Mouse (Mus musculus) lung, adult 2 months (tissue): Measurements from ENCODE around the gene Rpn2. TPM values are rescaled to one million over a fixed set of nuclear protein-coding genes. Genes with fewer than 3 reads are reported as not detected.

Source experiments
- DNase-seq: peaks from one replicate; pipeline ENCODE4 v3.0.0; 2022
- H3K4me1 ChIP-seq: fragments of 200-500 bp; 2 replicates; pipeline ENCODE4 v1.6.1; 2011; ENCODE audit warnings: low read length; ENCODE audit not compliant: control insufficient read depth, insufficient read depth
- H3K4me3 ChIP-seq: fragments of 200-500 bp; replicated peaks from 2 replicates; pipeline ENCODE3; 2011; ENCODE audit warnings: low read depth, mild to moderate bottlenecking, control low read depth, low read length; ENCODE audit errors: extremely low read depth
- CTCF ChIP-seq: fragments of 200-500 bp; IDR thresholded peaks from 2 replicates; pipeline ENCODE4 v1.5.1; 2011; ENCODE audit warnings: mild to moderate bottlenecking, low read length, control low read depth; ENCODE audit not compliant: insufficient read depth
- POLR2A ChIP-seq: fragments of 200-500 bp; IDR thresholded peaks from 2 replicates; pipeline ENCODE4 v1.6.1; 2011; ENCODE audit warnings: low read depth, mild to moderate bottlenecking, control low read depth, low read length, borderline replicate concordance; ENCODE audit errors: extremely low read depth
- WGBS: fragments of 180-500 bp; shearing (Covaris S2); methylation state at CpG from one replicate; pipeline ENCODE4 v1.1.7; 2018; 5-methylcytosine and 5-hydroxymethylcytosine counted together
- polyA plus RNA-seq: library from polyadenylated mRNA; depleted of rRNA; stranded (reverse); fragments of >200 nt; gene quantifications from 2 replicates; pipeline ENCODE4 v1.2.3, GENCODE M21; 2012

Rpn2 gene
- polyA plus RNA-seq, 1 experiment, result 205 TPM

DNA sequence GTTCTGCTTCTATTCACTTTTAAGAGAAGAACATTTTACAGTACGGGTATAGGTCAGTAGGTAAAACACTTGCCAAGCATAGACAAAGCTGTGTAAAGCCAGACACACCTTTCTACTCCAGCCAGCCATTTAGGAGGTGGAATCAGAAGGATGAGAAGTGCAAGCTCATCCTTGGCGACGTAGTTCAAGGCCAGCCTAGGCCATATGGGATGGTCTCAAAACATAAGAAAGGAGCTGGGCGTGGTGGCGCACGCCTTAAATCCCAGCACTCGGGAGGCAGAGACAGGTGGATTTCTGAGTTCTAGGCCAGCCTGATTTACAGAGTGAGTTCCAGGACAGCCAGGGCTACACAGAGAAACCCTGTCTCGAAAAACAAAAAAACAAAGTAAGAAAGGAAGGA lies 30.8 kb downstream of the Rpn2 start:
- H3K4me1 ChIP-seq, result no peaks in the 10 kb centered on the region; the same call in none of the 2 replicates
- DNase-seq, result no peak
- 96% methylated on average over 8 of the region's 8 CpGs for WGBS
- no peak overlapping the region for H3K4me3 ChIP-seq
- no peak for TF ChIP-seq POLR2A
- no peak for TF ChIP-seq CTCF

DNA sequence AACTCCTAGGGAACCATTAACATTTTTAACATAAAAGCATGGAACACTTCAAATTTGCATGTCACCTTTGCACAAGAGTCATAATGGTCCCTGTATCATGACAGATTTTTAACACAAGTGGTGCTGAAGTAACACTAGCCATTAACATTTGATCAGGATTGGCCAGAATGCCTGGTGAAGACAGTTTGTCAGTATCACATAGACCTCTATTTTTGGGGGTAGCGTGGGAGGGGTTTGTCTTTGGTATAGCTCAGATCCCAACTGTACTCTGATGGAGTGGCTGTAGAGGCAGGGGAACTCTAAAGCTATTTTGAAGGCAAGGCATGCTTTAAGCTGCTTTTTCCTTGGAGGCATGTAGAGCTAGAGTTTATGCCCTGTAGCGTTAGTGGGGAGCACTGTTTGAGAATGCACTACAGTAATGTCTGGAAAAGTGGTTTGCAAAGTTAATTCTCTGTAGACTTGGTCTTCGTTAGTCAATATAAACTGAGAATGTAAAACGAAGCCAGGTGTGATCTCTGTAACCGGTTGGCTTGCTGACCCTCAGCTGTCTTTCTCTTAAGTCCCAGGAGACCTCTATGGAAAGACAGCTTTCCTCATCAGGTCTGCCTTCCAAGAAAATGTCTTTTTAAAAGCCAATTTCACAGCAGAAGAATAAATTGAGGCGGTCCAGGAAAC lies 32.3 kb downstream of the Rpn2 start:
- H3K4me3 ChIP-seq, result no peak overlapping the region
- 82% methylated on average over 6 of the region's 6 CpGs for WGBS
- TF ChIP-seq CTCF (no peak), POLR2A (no peak)

DNA sequence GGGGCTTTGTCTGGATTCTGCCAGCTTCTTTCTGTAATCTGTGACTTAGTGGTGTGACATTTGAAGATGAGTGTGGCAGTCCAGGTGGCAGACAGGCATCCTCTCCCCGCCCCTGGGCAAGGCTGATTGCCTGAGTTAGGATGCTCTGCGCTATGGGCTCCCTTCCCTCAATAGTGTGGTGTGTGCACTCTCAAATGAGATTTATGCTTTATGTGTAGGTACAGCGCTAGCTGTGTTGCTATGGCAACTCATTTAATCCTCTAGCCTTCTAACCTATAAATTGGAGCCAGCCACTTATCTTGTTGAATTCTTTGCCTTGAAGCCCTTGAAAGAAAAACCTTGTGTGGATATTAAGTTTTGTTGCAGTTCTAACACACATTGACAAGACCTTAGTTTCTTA lies 34.9 kb downstream of the Rpn2 start:
- 90% methylated on average over 3 of the region's 3 CpGs for WGBS
- DNase-seq, result no peak
- Histone ChIP-seq H3K4me3 (no peak overlapping the region), H3K4me1 (0 out of 2 replicates have a peak, but pooled peaks cover 2% of the 10 kb centered on the region)
- TF ChIP-seq CTCF, result no peak
- TF ChIP-seq POLR2A, result no peak

More for the DNA sequence above, 32.3 kb downstream of the Rpn2 start:
- H3K4me1 ChIP-seq, result no peaks in the 10 kb centered on the region; the same call in 1 of the 2 replicates
- no peak for DNase-seq

DNA sequence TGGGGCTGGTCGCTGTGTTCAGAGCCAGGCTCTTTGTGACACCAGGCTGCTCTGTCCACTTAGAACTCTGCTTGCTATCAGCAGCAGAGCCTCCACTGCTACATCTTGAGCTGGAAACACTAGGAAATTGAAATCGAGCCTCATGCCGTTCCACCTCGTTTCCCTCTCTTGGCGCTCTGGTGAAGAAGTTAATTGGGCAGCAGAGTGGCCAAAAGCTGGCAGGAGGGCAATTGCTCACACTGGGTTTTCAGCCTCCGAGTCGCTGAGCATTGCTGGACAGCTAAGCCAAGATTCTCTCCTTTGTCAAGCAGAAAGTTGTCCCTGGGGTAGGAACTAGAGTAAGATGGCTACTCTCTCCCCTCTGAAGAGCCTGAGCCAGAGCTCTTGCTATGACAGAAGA lies 35.5 kb downstream of the Rpn2 start:
- Histone ChIP-seq H3K4me3 (no peak overlapping the region), H3K4me1 (0 out of 2 replicates have a peak, but pooled peaks cover 2% of the 10 kb centered on the region)
- no peak for DNase-seq
- 81% methylated on average over 7 of the region's 7 CpGs for WGBS
- TF ChIP-seq CTCF (no peak), POLR2A (no peak)

DNA sequence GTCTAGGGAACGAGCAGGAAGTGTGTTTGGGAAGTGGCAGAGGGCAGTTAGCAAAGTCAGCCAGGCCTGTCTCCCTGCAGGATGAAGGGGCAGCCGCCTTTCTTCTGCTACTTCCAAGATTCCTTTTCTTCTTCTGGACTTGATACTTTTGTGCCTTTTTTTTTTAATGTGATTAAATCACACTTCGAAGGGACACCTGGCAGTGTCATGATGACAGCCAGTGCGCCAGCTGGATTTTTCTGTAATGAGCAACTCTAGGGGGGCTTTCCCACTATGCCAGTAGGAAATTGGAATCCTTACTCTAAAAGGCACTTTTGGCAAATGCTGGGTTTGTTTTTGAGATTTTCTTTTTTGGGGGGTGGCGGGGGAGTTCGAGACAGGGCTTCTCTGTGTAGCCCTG lies 36.7 kb downstream of the Rpn2 start:
- 85% methylated on average over 6 of the region's 6 CpGs for WGBS
- Histone ChIP-seq H3K4me1 (0 out of 2 replicates have a peak, but pooled peaks cover 2% of the 10 kb centered on the region), H3K4me3 (no peak overlapping the region)
- no peak for TF ChIP-seq CTCF
- no peak for TF ChIP-seq POLR2A
- no peak for DNase-seq

DNA sequence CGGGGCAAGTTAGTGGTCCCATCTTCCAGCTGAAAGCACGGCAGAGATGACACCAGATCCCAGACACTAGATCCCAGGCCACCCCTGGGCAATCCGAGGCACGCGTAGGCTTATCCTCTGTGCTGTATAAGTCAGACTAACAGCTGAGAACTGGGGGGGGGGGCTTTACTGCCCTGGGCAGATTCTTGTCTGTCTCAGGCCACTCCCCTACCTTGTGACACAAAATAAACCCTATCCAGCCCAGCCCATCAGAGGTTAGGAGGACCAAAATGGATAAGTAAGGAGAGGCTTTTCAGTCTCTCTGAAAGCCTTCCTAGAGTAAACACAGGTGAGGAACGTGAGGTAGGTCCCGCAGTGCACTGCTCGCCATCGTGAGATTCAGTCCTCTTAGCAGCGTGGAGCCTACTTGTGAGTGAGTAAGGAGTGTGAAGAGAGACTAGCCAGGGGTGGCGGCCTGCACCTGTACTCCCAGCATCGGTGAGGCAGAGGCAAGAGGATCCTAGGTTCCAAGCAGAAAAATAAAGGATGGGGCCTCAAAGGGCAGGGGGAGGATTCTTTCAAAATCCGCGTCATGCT lies 37.6 kb downstream of the Rpn2 start:
- no peak for TF ChIP-seq CTCF
- no peak for TF ChIP-seq POLR2A
- no peak for DNase-seq
- 81% methylated on average over 11 of the region's 14 CpGs for WGBS
- Histone ChIP-seq H3K4me1 (0 out of 2 replicates have a peak, but pooled peaks cover 2% of the 10 kb centered on the region), H3K4me3 (no peak overlapping the region)

DNA sequence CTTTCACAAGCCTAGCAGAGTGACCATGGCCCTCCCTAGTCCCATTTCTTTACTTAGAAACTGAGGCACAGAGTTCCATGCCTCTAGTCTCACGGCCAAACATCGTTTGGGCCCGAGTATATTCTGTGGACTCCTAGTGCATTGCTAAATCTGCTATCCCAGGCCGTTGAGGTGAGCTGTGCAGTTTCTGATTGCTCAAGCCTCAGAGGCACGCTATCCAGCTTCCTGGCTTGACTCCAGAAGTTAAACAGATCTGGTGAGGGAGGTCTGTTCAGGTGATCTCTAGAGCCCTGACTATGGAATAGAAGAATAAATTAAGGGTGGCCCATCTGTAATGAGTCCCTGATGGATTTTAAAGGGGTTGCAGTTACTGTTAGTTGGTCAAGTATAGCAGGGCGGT lies 38.4 kb downstream of the Rpn2 start:
- no peak overlapping the region for H3K4me3 ChIP-seq
- no peak for TF ChIP-seq POLR2A
- TF ChIP-seq CTCF, result no peak
- H3K4me1 ChIP-seq, result 0 out of 2 replicates have a peak, but pooled peaks cover 2% of the 10 kb centered on the region
- WGBS, result 61% methylated on average over 6 of the region's 6 CpGs
- DNase-seq, result no peak

DNA sequence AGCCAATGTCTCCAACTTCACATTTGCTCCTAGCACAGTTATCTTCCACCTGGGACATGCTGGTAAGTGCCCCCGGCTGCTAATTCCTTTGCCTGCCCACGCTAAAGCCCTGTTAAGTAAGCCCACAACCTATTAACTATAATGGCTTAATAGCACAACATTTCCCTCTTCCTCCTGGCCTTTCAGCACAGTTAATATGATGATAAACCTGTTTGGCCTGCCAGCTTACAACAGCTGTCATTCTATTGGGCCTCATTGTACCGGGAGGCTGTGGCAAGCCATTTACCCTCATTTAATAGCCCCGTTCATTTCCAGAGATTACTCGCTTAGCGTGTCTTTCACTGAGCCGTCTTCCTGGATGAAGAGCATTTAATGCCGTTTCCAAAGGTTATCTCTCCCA lies 41.3 kb downstream of the Rpn2 start:
- H3K4me3 ChIP-seq, result no peak overlapping the region
- H3K4me1 ChIP-seq, result 0 out of 2 replicates have a peak, but pooled peaks cover 2% of the 10 kb centered on the region
- WGBS, result 86% methylated on average over 8 of the region's 8 CpGs
- DNase-seq, result no peak
- TF ChIP-seq POLR2A (no peak), CTCF (no peak)

DNA sequence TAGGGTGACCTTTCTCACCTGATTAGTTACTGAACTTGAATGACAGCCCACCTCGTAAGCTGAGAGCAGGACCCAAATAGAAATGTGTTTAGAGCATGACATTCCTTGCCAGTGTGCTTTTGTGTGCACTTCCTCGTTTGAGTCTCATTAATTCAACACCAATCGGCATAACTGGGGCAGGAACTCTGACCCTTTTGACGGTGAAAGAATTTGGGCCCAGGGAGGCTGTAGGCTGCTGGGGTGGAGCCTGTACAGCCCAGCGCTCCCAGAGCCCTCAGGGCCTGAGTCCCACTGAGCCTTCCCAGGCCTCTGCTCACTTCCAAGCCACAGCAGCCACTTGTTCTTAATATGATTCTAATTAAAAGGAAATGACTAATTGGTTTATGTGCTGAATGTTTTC lies 42.1 kb downstream of the Rpn2 start:
- Histone ChIP-seq H3K4me1 (0 out of 2 replicates have a peak, but pooled peaks cover 2% of the 10 kb centered on the region), H3K4me3 (no peak overlapping the region)
- DNase-seq, result no peak
- 55% methylated on average over 5 of the region's 5 CpGs for WGBS
- TF ChIP-seq POLR2A (no peak), CTCF (no peak)
